Mouse (Mus musculus) hindbrain, postnatal 0 days (tissue): ENCODE data around the gene Eps8l2. TPM values are rescaled to one million over a fixed set of nuclear protein-coding genes. Genes with fewer than 3 reads are reported as not detected.

ENCODE experiments used
- ATAC-seq: fragments of 200-750 bp; cut with Nextera tagmentation; 2 replicates; pipeline ENCODE4 v1.8.0; 2017; ENCODE audit warnings: mild to moderate bottlenecking, moderate TSS enrichment, moderate library complexity
- DNase-seq: peaks from one replicate; pipeline ENCODE4 v3.0.0-alpha.2; 2015; ENCODE audit warnings: low spot score
- H3K27ac ChIP-seq: fragments of 300-500 bp; sonication (generic); 2 replicates; pipeline ENCODE4 v1.5.1; 2014; ENCODE audit warnings: mild to moderate bottlenecking
- H3K27me3 ChIP-seq: fragments of 300-500 bp; sonication (generic); 2 replicates; pipeline ENCODE4 v1.6.1; 2014; ENCODE audit warnings: low read length, mixed read lengths; ENCODE audit not compliant: insufficient read depth
- H3K36me3 ChIP-seq: fragments of 300-500 bp; sonication (generic); 2 replicates; pipeline ENCODE4 v1.6.1; 2014; ENCODE audit warnings: low read length, mixed read lengths; ENCODE audit not compliant: insufficient read depth
- H3K4me1 ChIP-seq: fragments of 300-500 bp; sonication (generic); 2 replicates; pipeline ENCODE4 v1.6.1; 2014; ENCODE audit warnings: antibody characterized with exemption, low read length, mixed read lengths; ENCODE audit not compliant: insufficient read depth
- H3K4me2 ChIP-seq: fragments of 300-500 bp; sonication (generic); 2 replicates; pipeline ENCODE4 v1.6.1; 2014; ENCODE audit warnings: low read depth, mild to moderate bottlenecking, low read length, moderate library complexity, mixed read lengths
- H3K4me3 ChIP-seq: fragments of 300-500 bp; sonication (generic); 2 replicates; pipeline ENCODE4 v1.5.1; 2014; ENCODE audit warnings: low read length
- H3K9ac ChIP-seq: fragments of 300-500 bp; sonication (generic); replicated peaks from 2 replicates; pipeline ENCODE4 v1.6.1; 2014; ENCODE audit warnings: mild to moderate bottlenecking, low read length, moderate library complexity, mixed read lengths
- H3K9me3 ChIP-seq: fragments of 300-500 bp; sonication (generic); 2 replicates; pipeline ENCODE4 v1.6.1; 2016; ENCODE audit warnings: low read length, mixed read lengths
- CTCF ChIP-seq: IDR thresholded peaks from 2 replicates; pipeline ENCODE4 v1.5.1; 2016; ENCODE audit warnings: antibody characterized with exemption, control low read depth, low read depth
- WGBS: fragments of 180-500 bp; shearing (Covaris S2); extraction: QIAGEN DNeasy Blood & Tissue Kit; methylation state at CpG from one replicate; pipeline ENCODE4 v1.1.7; 2014; 5-methylcytosine and 5-hydroxymethylcytosine counted together
- polyA plus RNA-seq: library from polyadenylated mRNA; unstranded; fragments of >200 nt; fragmentation: Nextera tagmentation; extraction: Ambion mirVana; gene quantifications from 2 replicates; pipeline ENCODE4 v1.2.1, GENCODE M21; 2015
- total RNA-seq: library from RNA; depleted of rRNA; stranded (reverse); fragments of >200 nt; gene quantifications from 2 replicates; pipeline ENCODE4 v1.2.3, GENCODE M21; 2014

Eps8l2 gene
- total and polyA plus RNA-seq, 2 experiments from 2014 or later: 1.5 to 3.9 TPM

DNA sequence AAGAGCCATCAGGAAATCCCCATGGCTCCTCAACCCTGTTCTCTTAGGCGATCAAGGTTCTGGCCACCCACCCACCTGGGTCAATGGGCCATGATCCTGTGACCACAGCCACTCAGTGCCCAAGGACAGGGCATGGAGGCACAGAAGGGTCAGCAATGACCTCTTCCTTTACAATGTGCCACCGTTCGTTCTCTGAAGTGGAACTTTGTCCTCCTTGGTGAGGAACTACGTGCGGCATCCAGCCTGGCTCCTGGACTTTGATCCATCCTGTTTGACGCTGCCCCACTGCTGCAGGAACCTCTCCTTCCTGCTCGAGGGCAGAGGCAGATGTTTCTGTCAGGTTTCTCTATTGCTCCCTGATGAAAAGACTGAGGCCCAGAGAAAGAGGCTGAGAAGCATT, 5.0 kb downstream of the Eps8l2 start:
- WGBS: 76% methylated on average over 7 of the region's 7 CpGs
- TF ChIP-seq CTCF: no peak
- H3K4me3 ChIP-seq: no peak overlapping the region
- H3K9me3 ChIP-seq: no peaks in the 10 kb centered on the region
- H3K36me3 ChIP-seq: no peaks in the 10 kb centered on the region
- no peak for ATAC-seq
- no peak overlapping the region for H3K4me2 ChIP-seq
- no peaks in the 10 kb centered on the region for H3K27me3 ChIP-seq
- DNase-seq: no peak
- H3K27ac ChIP-seq: no peak overlapping the region
- H3K4me1 ChIP-seq: no peaks in the 10 kb centered on the region
- no peak overlapping the region for H3K9ac ChIP-seq

- Histone ChIP-seq H3K4me1 (no peaks in the 10 kb centered on the region), H3K4me2 (no peak overlapping the region), H3K27me3 (no peaks in the 10 kb centered on the region), H3K36me3 (no peaks in the 10 kb centered on the region), H3K9ac (no peak overlapping the region), H3K27ac (no peak overlapping the region), H3K4me3 (no peak overlapping the region), H3K9me3 (no peaks in the 10 kb centered on the region)
- ATAC-seq (no peak), DNase-seq (no peak)
- TF ChIP-seq CTCF: no peak
- 92% methylated on average over 5 of the region's 5 CpGs for WGBS
These were observed 6.1 kb downstream of the Eps8l2 start for GRCm38 (mm10) chr7:141344787-141345186.

DNA sequence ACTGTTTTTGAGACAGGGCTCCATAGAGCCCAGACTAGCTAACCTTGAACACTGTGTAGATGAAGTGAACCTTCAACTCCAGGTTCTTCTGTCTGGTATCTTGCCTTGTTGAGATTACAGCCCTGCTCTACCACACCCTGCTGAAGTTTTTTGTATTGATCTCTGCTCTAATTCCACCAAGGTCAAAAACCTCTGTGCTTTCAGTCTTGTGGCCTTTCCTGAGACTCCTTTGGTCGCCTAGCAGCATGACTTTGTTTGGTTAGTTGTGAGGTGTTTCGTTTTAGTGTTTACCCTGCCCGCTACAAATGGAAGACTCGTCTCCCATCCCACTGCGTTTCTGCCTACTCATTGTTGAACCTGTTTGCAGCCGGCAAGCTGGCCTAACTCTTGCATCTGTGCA, 12.4 kb downstream of the Eps8l2 start:
- H3K4me2 ChIP-seq: no peak overlapping the region
- no peak overlapping the region for H3K9ac ChIP-seq
- no peak for ATAC-seq
- TF ChIP-seq CTCF: no peak
- H3K4me3 ChIP-seq: no peak overlapping the region
- WGBS: 82% methylated on average over 6 of the region's 6 CpGs
- H3K9me3 ChIP-seq: no peaks in the 10 kb centered on the region
- H3K36me3 ChIP-seq: no peaks in the 10 kb centered on the region
- peaks cover 13% of the 10 kb centered on the region for H3K4me1 ChIP-seq
- no peak overlapping the region for H3K27ac ChIP-seq
- no peak for DNase-seq
- H3K27me3 ChIP-seq: no peaks in the 10 kb centered on the region

- no peak overlapping the region for H3K4me3 ChIP-seq
- no peaks in the 10 kb centered on the region for H3K9me3 ChIP-seq
- peaks cover 13% of the 10 kb centered on the region for H3K4me1 ChIP-seq
- H3K9ac ChIP-seq: no peak overlapping the region
- WGBS: 52% methylated on average over 8 of the region's 8 CpGs
- no peak for TF ChIP-seq CTCF
- ATAC-seq (peak; percentile 80), DNase-seq (peak; percentile 69)
- peak overlapping the region; percentile 16; the same call in 1 of the 2 replicates for H3K27ac ChIP-seq
- H3K4me2 ChIP-seq: no peak overlapping the region
- no peaks in the 10 kb centered on the region for H3K36me3 ChIP-seq
- H3K27me3 ChIP-seq: no peaks in the 10 kb centered on the region
These were observed 16.4 kb downstream of the Eps8l2 start for GRCm38 (mm10) chr7:141355051-141355450.

GRCm38 (mm10) chr7:141355626-141356326, 17.1 kb downstream of the Eps8l2 start:
- no peaks in the 10 kb centered on the region for H3K27me3 ChIP-seq
- no peaks in the 10 kb centered on the region for H3K9me3 ChIP-seq
- DNase-seq (peak; percentile 57), ATAC-seq (peak; percentile 58)
- H3K4me2 ChIP-seq: no peak overlapping the region
- H3K27ac ChIP-seq: peak overlapping the region; percentile 32; the same call in 1 of the 2 replicates
- H3K4me1 ChIP-seq: peaks cover 13% of the 10 kb centered on the region
- peak; percentile 58 for TF ChIP-seq CTCF
- no peak overlapping the region for H3K4me3 ChIP-seq
- no peak overlapping the region for H3K9ac ChIP-seq
- H3K36me3 ChIP-seq: no peaks in the 10 kb centered on the region
- WGBS: 32% methylated on average over 12 of the region's 12 CpGs

DNA sequence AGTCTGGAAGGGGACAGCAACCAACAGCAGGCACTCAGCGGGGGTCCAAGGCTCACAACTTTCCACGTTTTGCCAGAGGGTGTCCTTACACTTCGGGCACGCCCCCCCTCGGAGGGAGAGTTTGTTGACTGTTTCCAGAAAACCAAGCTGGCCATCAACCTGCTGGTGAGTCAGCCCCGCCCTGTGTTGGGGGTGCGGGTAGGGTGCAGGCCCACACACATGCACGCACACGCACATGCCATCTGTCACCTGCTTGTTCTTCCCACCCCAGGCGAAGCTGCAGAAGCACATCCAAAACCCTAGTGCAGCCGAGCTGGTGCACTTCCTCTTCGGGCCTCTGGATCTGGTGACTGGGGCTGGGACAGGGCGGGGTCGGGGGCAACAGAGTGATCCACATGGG, 18.3 kb downstream of the Eps8l2 start:
- DNase-seq: no peak
- no peak overlapping the region for H3K4me3 ChIP-seq
- WGBS: 69% methylated on average over 14 of the region's 14 CpGs
- ATAC-seq: no peak
- H3K4me1 ChIP-seq: peaks cover 13% of the 10 kb centered on the region
- no peaks in the 10 kb centered on the region for H3K27me3 ChIP-seq
- no peaks in the 10 kb centered on the region for H3K36me3 ChIP-seq
- no peaks in the 10 kb centered on the region for H3K9me3 ChIP-seq
- H3K4me2 ChIP-seq: no peak overlapping the region
- no peak overlapping the region for H3K27ac ChIP-seq
- TF ChIP-seq CTCF: no peak
- no peak overlapping the region for H3K9ac ChIP-seq

DNA sequence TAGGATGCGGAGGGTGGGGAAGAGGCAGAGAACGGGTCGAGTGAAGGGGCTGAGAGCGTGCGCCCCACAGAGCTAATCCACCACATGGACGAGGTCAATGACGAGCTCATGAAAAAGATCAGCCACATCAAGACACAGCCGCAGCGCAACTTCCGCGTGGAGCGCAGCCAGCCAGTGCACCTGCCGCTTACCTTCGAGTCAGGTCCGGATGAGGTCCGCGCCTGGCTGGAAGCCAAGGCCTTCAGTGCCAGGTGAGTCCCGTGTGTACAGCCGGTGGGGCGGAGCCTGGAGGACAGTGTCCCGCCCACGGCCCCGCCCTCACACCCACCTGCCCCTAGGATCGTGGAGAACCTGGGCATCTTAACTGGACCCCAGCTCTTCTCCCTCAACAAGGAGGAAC, 22.8 kb downstream of the Eps8l2 start:
- 20% methylated on average over 24 of the region's 24 CpGs for WGBS
- no peak for TF ChIP-seq CTCF
- ATAC-seq (no peak), DNase-seq (peak; percentile 8)
- no peak overlapping the region for H3K27ac ChIP-seq
- H3K9ac ChIP-seq: no peak overlapping the region
- no peaks in the 10 kb centered on the region for H3K4me1 ChIP-seq
- H3K36me3 ChIP-seq: no peaks in the 10 kb centered on the region
- H3K9me3 ChIP-seq: no peaks in the 10 kb centered on the region
- no peaks in the 10 kb centered on the region for H3K27me3 ChIP-seq
- no peak overlapping the region for H3K4me2 ChIP-seq
- no peak overlapping the region for H3K4me3 ChIP-seq
